Mouse (Mus musculus) myocyte (in vitro differentiated cells): ENCODE measurements at regions not wholly inside any gene's neighbourhood (a gene's known extent, or its start where the extent isn't known, plus 50 kb on each side); places are given as distances from the start of the nearest gene placed in this dataset.

ENCODE experiments used
- CEBPB ChIP-seq: IDR thresholded peaks from 2 replicates; pipeline ENCODE4 v1.6.1; 2011; ENCODE audit warnings: mild to moderate bottlenecking, moderate library complexity; ENCODE audit not compliant: poor library complexity, insufficient read depth, severe bottlenecking
- MAX ChIP-seq: IDR thresholded peaks from one replicate; pipeline ENCODE4 v1.6.1; 2011; ENCODE audit warnings: low read depth, mild to moderate bottlenecking, control low read depth
- MYOD1 ChIP-seq, 3 experiments: IDR thresholded peaks; one replicate each; pipeline ENCODE4 v1.6.1; 2011; ENCODE audit warnings: control low read depth in 2 of 3, low read depth in 2 of 3, mild to moderate bottlenecking in 2 of 3, moderate library complexity in 1 of 3; ENCODE audit not compliant: insufficient read length in 2 of 3, control insufficient read depth in 1 of 3
- MYOG ChIP-seq, 3 experiments: IDR thresholded peaks; one replicate each; pipeline ENCODE4 v1.6.1; 2011; ENCODE audit warnings: control low read depth in 2 of 3, low read depth in 2 of 3, mild to moderate bottlenecking in 2 of 3; ENCODE audit not compliant: insufficient read length in 2 of 3, control insufficient read depth in 1 of 3, insufficient read depth in 1 of 3
- POLR2A ChIP-seq: IDR thresholded peaks from one replicate; pipeline ENCODE4 v1.6.1; 2011; ENCODE audit warnings: low read depth, mild to moderate bottlenecking, control low read depth, moderate library complexity; ENCODE audit not compliant: insufficient read length
- POLR2AphosphoS2 ChIP-seq: IDR thresholded peaks from one replicate; pipeline ENCODE4 v1.6.1; 2011; ENCODE audit warnings: low read depth, control low read depth; ENCODE audit not compliant: insufficient read length
- TCF12 ChIP-seq: IDR thresholded peaks from one replicate; pipeline ENCODE4 v1.6.1; 2011; ENCODE audit warnings: mild to moderate bottlenecking, control low read depth; ENCODE audit not compliant: poor library complexity, insufficient read depth, severe bottlenecking
- USF1 ChIP-seq: IDR thresholded peaks from one replicate; pipeline ENCODE4 v1.6.1; 2011; ENCODE audit warnings: low read depth, mild to moderate bottlenecking, control low read depth, moderate library complexity

GRCm38 (mm10) chr4:84004786-84005382 is 479.5 kb downstream of the Ccdc171 start:
- no peak for TF ChIP-seq POLR2A
- TF ChIP-seq USF1, result no peak
- TF ChIP-seq MYOD1 (IDR thresholded peaks at IDR 0.05; ENCODE audit: control insufficient read depth in 1 of 3, insufficient read length in 2 of 3, low read depth in 2 of 3), result no peak
- TF ChIP-seq MAX, result no peak
- TF ChIP-seq CEBPB, result no peak
- no peak for TF ChIP-seq POLR2AphosphoS2
- TF ChIP-seq MYOG (IDR thresholded peaks at IDR 0.05; ENCODE audit: control insufficient read depth in 1 of 3, insufficient read depth in 1 of 3, insufficient read length in 2 of 3, low read depth in 2 of 3), result no peak
- no peak for TF ChIP-seq TCF12
